Mouse (Mus musculus) frontal cortex, adult (tissue): ENCODE measurements around the gene Asic2.

Experiments
- ATAC-seq: cut with Nextera tagmentation; 2 replicates; pipeline ENCODE4 v1.9.2; 2017; ENCODE audit warnings: mild to moderate bottlenecking, moderate library complexity, mixed read lengths; ENCODE audit not compliant: low TSS enrichment

The Asic2 gene

GRCm38 (mm10) chr11:81845010-81845685, 123.1 kb downstream of the Asic2 start:
- no peak for ATAC-seq

- ATAC-seq, result no peak
Observed at GRCm38 (mm10) chr11:81841001-81841400, 127.3 kb downstream of the Asic2 start.

- no peak for ATAC-seq
Observed at GRCm38 (mm10) chr11:81838426-81838825, 129.8 kb downstream of the Asic2 start.

GRCm38 (mm10) chr11:81832381-81832780, 135.9 kb downstream of the Asic2 start:
- ATAC-seq, result no peak

GRCm38 (mm10) chr11:81816531-81816930, 151.7 kb downstream of the Asic2 start:
- ATAC-seq, result no peak

GRCm38 (mm10) chr11:81814816-81815215, 153.4 kb downstream of the Asic2 start:
- peak; percentile 78 for ATAC-seq

GRCm38 (mm10) chr11:81806905-81807659, 161.2 kb downstream of the Asic2 start:
- ATAC-seq, result no peak

- ATAC-seq, result no peak
Observed at GRCm38 (mm10) chr11:81803544-81803943, 164.7 kb downstream of the Asic2 start.

GRCm38 (mm10) chr11:81802614-81803013, 165.6 kb downstream of the Asic2 start:
- ATAC-seq, result peak; percentile 67

- peak; percentile 73 for ATAC-seq
Observed at GRCm38 (mm10) chr11:81800899-81801298, 167.4 kb downstream of the Asic2 start.

GRCm38 (mm10) chr11:81793588-81793987, 174.7 kb downstream of the Asic2 start:
- ATAC-seq, result peak; percentile 82

GRCm38 (mm10) chr11:81791579-81791978, 176.7 kb downstream of the Asic2 start:
- ATAC-seq, result no peak

- ATAC-seq, result no peak
Observed at GRCm38 (mm10) chr11:81780596-81780995, 187.7 kb downstream of the Asic2 start.

- peak; percentile 81 for ATAC-seq
Observed at GRCm38 (mm10) chr11:81779881-81780280, 188.4 kb downstream of the Asic2 start.

GRCm38 (mm10) chr11:81771195-81771895, 196.9 kb downstream of the Asic2 start:
- no peak for ATAC-seq

- ATAC-seq, result no peak
Observed at GRCm38 (mm10) chr11:81769691-81770260, 198.5 kb downstream of the Asic2 start.

- no peak for ATAC-seq
Observed at GRCm38 (mm10) chr11:81768305-81768704, 200.0 kb downstream of the Asic2 start.

GRCm38 (mm10) chr11:81767781-81768180, 200.5 kb downstream of the Asic2 start:
- peak; percentile 81 for ATAC-seq

GRCm38 (mm10) chr11:81765288-81765687, 203.0 kb downstream of the Asic2 start:
- ATAC-seq, result no peak

- ATAC-seq, result peak; percentile 70
Observed at GRCm38 (mm10) chr11:81764778-81765177, 203.5 kb downstream of the Asic2 start.

- ATAC-seq, result no peak
Observed at GRCm38 (mm10) chr11:81757221-81757620, 211.0 kb downstream of the Asic2 start.

GRCm38 (mm10) chr11:81750876-81751275, 217.4 kb downstream of the Asic2 start:
- ATAC-seq, result no peak
